Mouse (Mus musculus) lung, adult 2 months (tissue): ENCODE measurements around the gene Adgrg2.

ENCODE experiments used
- CTCF ChIP-seq: fragments of 200-500 bp; IDR thresholded peaks from 2 replicates; pipeline ENCODE4 v1.5.1; 2011; ENCODE audit warnings: mild to moderate bottlenecking, low read length, control low read depth; ENCODE audit not compliant: insufficient read depth
- POLR2A ChIP-seq: fragments of 200-500 bp; IDR thresholded peaks from 2 replicates; pipeline ENCODE4 v1.6.1; 2011; ENCODE audit warnings: low read depth, mild to moderate bottlenecking, control low read depth, low read length, borderline replicate concordance; ENCODE audit errors: extremely low read depth

DNA sequence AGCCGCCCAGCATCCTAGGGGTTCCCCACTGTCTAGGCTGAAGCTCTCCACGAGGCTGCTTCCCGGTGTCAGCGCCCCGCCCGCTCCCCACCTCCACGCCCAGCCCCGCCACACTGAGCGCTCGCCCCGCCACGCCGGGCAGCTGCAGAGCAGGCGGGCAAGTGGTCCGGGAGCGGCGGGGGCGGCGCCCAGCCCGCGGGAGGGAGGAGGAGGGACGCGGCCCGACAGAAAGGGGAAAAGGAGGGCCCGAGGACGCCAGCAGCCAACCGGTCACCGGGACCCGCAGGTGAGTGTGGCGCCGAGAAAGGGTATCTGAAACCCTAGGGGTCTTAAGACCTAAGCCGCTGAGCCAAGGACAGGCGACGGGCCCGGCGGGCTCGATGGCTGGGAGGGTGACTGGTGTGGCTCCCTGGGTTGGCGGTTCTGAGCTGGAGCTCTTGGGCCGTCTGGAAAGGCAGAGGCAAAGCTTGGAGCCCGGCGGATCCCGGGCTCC is at the start of gene Adgrg2:
- no peak for TF ChIP-seq CTCF
- no peak for TF ChIP-seq POLR2A
